Mouse (Mus musculus) stomach, embryonic 14.5 days (tissue): Measurements from ENCODE around the gene Tbx5. TPM values are rescaled to one million over a fixed set of nuclear protein-coding genes. Genes with fewer than 3 reads are reported as not detected.

ENCODE experiments used
- ATAC-seq: fragments of 200-750 bp; cut with Nextera tagmentation; 2 replicates; pipeline ENCODE4 v1.8.0; 2017; ENCODE audit warnings: low read depth, moderate TSS enrichment; ENCODE audit not compliant: insufficient number of reproducible peaks, insufficient read depth, low FRiP score
- H3K27ac ChIP-seq: fragments of 300-500 bp; sonication (generic); 2 replicates; pipeline ENCODE4 v1.5.1; 2014; ENCODE audit warnings: mild to moderate bottlenecking, low read length, moderate library complexity, mixed read lengths
- H3K27me3 ChIP-seq: fragments of 300-500 bp; sonication (generic); 2 replicates; pipeline ENCODE4 v1.6.1; 2014; ENCODE audit warnings: low read length, control low read depth, mixed read lengths; ENCODE audit not compliant: control insufficient read depth, insufficient read depth
- H3K36me3 ChIP-seq: fragments of 300-500 bp; sonication (generic); 2 replicates; pipeline ENCODE4 v1.6.1; 2014; ENCODE audit warnings: mild to moderate bottlenecking, control low read depth, low read length, moderate library complexity, mixed read lengths; ENCODE audit not compliant: control insufficient read depth, insufficient read depth
- H3K4me1 ChIP-seq: fragments of 300-500 bp; sonication (generic); 2 replicates; pipeline ENCODE4 v1.6.1; 2014; ENCODE audit warnings: low read length, control low read depth, mixed read lengths; ENCODE audit not compliant: control insufficient read depth, insufficient read depth
- H3K4me2 ChIP-seq: fragments of 300-500 bp; sonication (generic); replicated peaks from 2 replicates; pipeline ENCODE4 v1.6.1; 2014; ENCODE audit warnings: low read depth, low read length, control low read depth
- H3K4me3 ChIP-seq: fragments of 300-500 bp; sonication (generic); 2 replicates; pipeline ENCODE4 v1.5.1; 2014; ENCODE audit warnings: low read depth, low read length, control low read depth
- H3K9ac ChIP-seq: fragments of 300-500 bp; sonication (generic); replicated peaks from 2 replicates; pipeline ENCODE4 v1.6.1; 2014; ENCODE audit warnings: low read depth, mild to moderate bottlenecking, control low read depth, low read length, moderate library complexity, mixed read lengths
- H3K9me3 ChIP-seq: fragments of 300-500 bp; sonication (generic); 2 replicates; pipeline ENCODE4 v1.6.1; 2016; ENCODE audit warnings: low read depth, low read length, control low read depth; ENCODE audit not compliant: control insufficient read depth
- WGBS: fragments of 180-500 bp; shearing (Covaris S2); extraction: QIAGEN DNeasy Blood & Tissue Kit; methylation state at CpG from one replicate; pipeline ENCODE4 v1.1.7; 2014; 5-methylcytosine and 5-hydroxymethylcytosine counted together
- polyA plus RNA-seq: library from polyadenylated mRNA; unstranded; fragments of >200 nt; fragmentation: Nextera tagmentation; extraction: Ambion mirVana; gene quantifications from 2 replicates; pipeline ENCODE4 v1.2.1, GENCODE M21; 2014

Tbx5 gene
- polyA plus RNA-seq, 1 experiment from 2014 or later, result 0.38 TPM

GRCm38 (mm10) chr5:119867986-119868385 lies 35.5 kb downstream of the Tbx5 start:
- no peak overlapping the region for H3K9ac ChIP-seq
- no peak overlapping the region for H3K4me3 ChIP-seq
- no peak overlapping the region for H3K27ac ChIP-seq
- no peaks in the 10 kb centered on the region for H3K36me3 ChIP-seq
- 0 out of 2 replicates have a peak, but pooled peaks cover 5% of the 10 kb centered on the region for H3K27me3 ChIP-seq
- no peak for ATAC-seq
- no peak overlapping the region for H3K4me2 ChIP-seq
- 68% methylated on average over 6 of the region's 6 CpGs for WGBS
- H3K4me1 ChIP-seq, result no peaks in the 10 kb centered on the region
- H3K9me3 ChIP-seq, result no peaks in the 10 kb centered on the region

- no peak overlapping the region for H3K4me2 ChIP-seq
- no peak for ATAC-seq
- no peaks in the 10 kb centered on the region for H3K9me3 ChIP-seq
- 25% methylated on average over 2 of the region's 2 CpGs for WGBS
- H3K27me3 ChIP-seq, result no peaks in the 10 kb centered on the region
- H3K27ac ChIP-seq, result no peak overlapping the region
- no peak overlapping the region for H3K4me3 ChIP-seq
- H3K4me1 ChIP-seq, result no peaks in the 10 kb centered on the region
- H3K9ac ChIP-seq, result no peak overlapping the region
- H3K36me3 ChIP-seq, result no peaks in the 10 kb centered on the region
Measured at GRCm38 (mm10) chr5:119875421-119875820, 43.0 kb downstream of the Tbx5 start.

GRCm38 (mm10) chr5:119877185-119877584 lies 44.7 kb downstream of the Tbx5 start:
- Histone ChIP-seq H3K27ac (no peak overlapping the region), H3K4me1 (no peaks in the 10 kb centered on the region), H3K9me3 (no peaks in the 10 kb centered on the region), H3K27me3 (no peaks in the 10 kb centered on the region), H3K4me2 (no peak overlapping the region), H3K4me3 (no peak overlapping the region), H3K36me3 (no peaks in the 10 kb centered on the region), H3K9ac (no peak overlapping the region)
- no peak for ATAC-seq
- WGBS, result 67% methylated on average over 6 of the region's 6 CpGs

- H3K4me1 ChIP-seq, result no peaks in the 10 kb centered on the region
- H3K4me2 ChIP-seq, result no peak overlapping the region
- H3K36me3 ChIP-seq, result no peaks in the 10 kb centered on the region
- no peak overlapping the region for H3K27ac ChIP-seq
- H3K9ac ChIP-seq, result no peak overlapping the region
- no peaks in the 10 kb centered on the region for H3K27me3 ChIP-seq
- H3K9me3 ChIP-seq, result no peaks in the 10 kb centered on the region
- WGBS, result 78% methylated on average over 7 of the region's 8 CpGs
- no peak overlapping the region for H3K4me3 ChIP-seq
- ATAC-seq, result no peak
Measured at GRCm38 (mm10) chr5:119885595-119885994, 53.1 kb downstream of the Tbx5 start.

- Histone ChIP-seq H3K36me3 (no peaks in the 10 kb centered on the region), H3K9ac (no peak overlapping the region), H3K27ac (no peak overlapping the region), H3K4me2 (no peak overlapping the region), H3K4me1 (no peaks in the 10 kb centered on the region), H3K4me3 (no peak overlapping the region), H3K9me3 (no peaks in the 10 kb centered on the region), H3K27me3 (no peaks in the 10 kb centered on the region)
- no peak for ATAC-seq
- WGBS, result 83% methylated on average over 8 of the region's 8 CpGs
Measured at GRCm38 (mm10) chr5:119887381-119887780, 54.9 kb downstream of the Tbx5 start.

- H3K4me1 ChIP-seq, result no peaks in the 10 kb centered on the region
- H3K9ac ChIP-seq, result no peak overlapping the region
- H3K27ac ChIP-seq, result no peak overlapping the region
Measured at GRCm38 (mm10) chr5:119891960-119892359, 59.5 kb downstream of the Tbx5 start.

GRCm38 (mm10) chr5:119893060-119893459 lies 60.6 kb downstream of the Tbx5 start:
- H3K9me3 ChIP-seq, result no peaks in the 10 kb centered on the region
- no peaks in the 10 kb centered on the region for H3K27me3 ChIP-seq
- H3K4me2 ChIP-seq, result no peak overlapping the region
- no peak overlapping the region for H3K9ac ChIP-seq
- WGBS, result 80% methylated on average over 3 of the region's 3 CpGs
- no peak overlapping the region for H3K4me3 ChIP-seq
- H3K36me3 ChIP-seq, result no peaks in the 10 kb centered on the region
- H3K27ac ChIP-seq, result no peak overlapping the region
- no peak for ATAC-seq
- no peaks in the 10 kb centered on the region for H3K4me1 ChIP-seq

More at GRCm38 (mm10) chr5:119891960-119892359, 59.5 kb downstream of the Tbx5 start:
- Histone ChIP-seq H3K27me3 (no peaks in the 10 kb centered on the region), H3K36me3 (no peaks in the 10 kb centered on the region), H3K4me2 (no peak overlapping the region), H3K4me3 (no peak overlapping the region), H3K9me3 (no peaks in the 10 kb centered on the region)
- 54% methylated on average over 5 of the region's 5 CpGs for WGBS
- no peak for ATAC-seq

- no peaks in the 10 kb centered on the region for H3K4me1 ChIP-seq
- no peak overlapping the region for H3K27ac ChIP-seq
- H3K9me3 ChIP-seq, result no peaks in the 10 kb centered on the region
- no peaks in the 10 kb centered on the region for H3K27me3 ChIP-seq
- no peak overlapping the region for H3K9ac ChIP-seq
- no peak for ATAC-seq
- no peak overlapping the region for H3K4me2 ChIP-seq
- no peak overlapping the region for H3K4me3 ChIP-seq
- no peaks in the 10 kb centered on the region for H3K36me3 ChIP-seq
- WGBS, result 51% methylated on average over 3 of the region's 3 CpGs
Measured at GRCm38 (mm10) chr5:119896605-119897004, 64.1 kb downstream of the Tbx5 start.

GRCm38 (mm10) chr5:119916551-119917171 lies 84.2 kb downstream of the Tbx5 start:
- no peak overlapping the region for H3K9ac ChIP-seq
- H3K27me3 ChIP-seq, result no peaks in the 10 kb centered on the region
- no peaks in the 10 kb centered on the region for H3K4me1 ChIP-seq
- no peak for ATAC-seq
- H3K9me3 ChIP-seq, result no peaks in the 10 kb centered on the region
- H3K4me3 ChIP-seq, result no peak overlapping the region
- no peak overlapping the region for H3K27ac ChIP-seq
- no peak overlapping the region for H3K4me2 ChIP-seq
- WGBS, result 66% methylated on average over 12 of the region's 12 CpGs
- H3K36me3 ChIP-seq, result no peaks in the 10 kb centered on the region
